Mouse (Mus musculus): ENCODE data around the gene Ccdc189. TPM values are rescaled to one million over a fixed set of nuclear protein-coding genes. Genes with fewer than 3 reads are reported as not detected.
"Not testable (repeated sequence)": the region's sequence is repeated elsewhere in the genome, so short reads cannot be mapped to it uniquely, and the experiment has no call there.

Gene Ccdc189
- polyA plus RNA-seq (2012) = 7.1 and 8.9 TPM in 2 replicates

- Histone ChIP-seq H3K9me3 (ENCODE audit: control insufficient read depth, low read length) (no peaks in the 10 kb centered on the region), H3K36me3 (ENCODE audit: control insufficient read depth) (peaks cover 66% of the 10 kb centered on the region), H3K4me1 (ENCODE audit: control insufficient read depth) (peaks cover 59% of the 10 kb centered on the region), H3K4me3 (replicated peaks) (peak within 1 kb of the TSS; percentile 68), H3K27me3 (ENCODE audit: control insufficient read depth) (no peaks in the 10 kb centered on the region)
- TF ChIP-seq GATA1 (IDR thresholded peaks at IDR 0.05; ENCODE audit: low read length) (no peak), TAL1 (IDR thresholded peaks at IDR 0.05; ENCODE audit: low read length) (no peak)
Observed at GRCm38 (mm10) chr7:127588011-127588871, at the start of gene Ccdc189, which contains the start of gene Rnf40. Gene Ccdc189, minus strand, starts transcription at chr7:127588595. Gene Rnf40, plus strand, starts transcription at chr7:127588767.

GRCm38 (mm10) chr7:127636963-127637362 is 48.6 kb upstream of the Ccdc189 start:
- H3K4me3 ChIP-seq (replicated peaks) = peak overlapping the region; percentile 45
- peaks cover 6% of the 10 kb centered on the region for H3K4me1 ChIP-seq (ENCODE audit: control insufficient read depth)
- no peaks in the 10 kb centered on the region for H3K36me3 ChIP-seq (ENCODE audit: control insufficient read depth)
- H3K9me3 ChIP-seq (ENCODE audit: control insufficient read depth, low read length) = no peaks in the 10 kb centered on the region
- no peak for TF ChIP-seq TAL1 (IDR thresholded peaks at IDR 0.05; ENCODE audit: low read length)
- TF ChIP-seq GATA1 (IDR thresholded peaks at IDR 0.05; ENCODE audit: low read length) = no peak
- peaks cover 69% of the 10 kb centered on the region for H3K27me3 ChIP-seq (ENCODE audit: control insufficient read depth)

- peaks cover 25% of the 10 kb centered on the region for H3K27me3 ChIP-seq (ENCODE audit: control insufficient read depth)
- H3K9me3 ChIP-seq (ENCODE audit: control insufficient read depth, low read length) = no peaks in the 10 kb centered on the region; the same call in 1 of the 2 replicates
- H3K4me3 ChIP-seq (replicated peaks) = no peak overlapping the region
- peaks cover 26% of the 10 kb centered on the region for H3K4me1 ChIP-seq (ENCODE audit: control insufficient read depth)
- no peaks in the 10 kb centered on the region for H3K36me3 ChIP-seq (ENCODE audit: control insufficient read depth)
- TF ChIP-seq TAL1 (IDR thresholded peaks at IDR 0.05; ENCODE audit: low read length) (no peak), GATA1 (IDR thresholded peaks at IDR 0.05; ENCODE audit: low read length) (no peak)
Observed at GRCm38 (mm10) chr7:127631416-127631815, 43.0 kb upstream of the Ccdc189 start.

GRCm38 (mm10) chr7:127628646-127629045 is 40.3 kb upstream of the Ccdc189 start:
- Histone ChIP-seq H3K4me1 (ENCODE audit: control insufficient read depth) (peaks cover 31% of the 10 kb centered on the region), H3K4me3 (replicated peaks) (no peak overlapping the region), H3K27me3 (ENCODE audit: control insufficient read depth) (peaks cover 6% of the 10 kb centered on the region; the same call in 1 of the 2 replicates), H3K9me3 (ENCODE audit: control insufficient read depth, low read length) (peaks cover 4% of the 10 kb centered on the region), H3K36me3 (ENCODE audit: control insufficient read depth) (no peaks in the 10 kb centered on the region)
- TF ChIP-seq GATA1 (IDR thresholded peaks at IDR 0.05; ENCODE audit: low read length) = no peak
- TF ChIP-seq TAL1 (IDR thresholded peaks at IDR 0.05; ENCODE audit: low read length) = no peak

GRCm38 (mm10) chr7:127626471-127626870 is 38.1 kb upstream of the Ccdc189 start:
- Histone ChIP-seq H3K36me3 (ENCODE audit: control insufficient read depth) (no peaks in the 10 kb centered on the region), H3K27me3 (ENCODE audit: control insufficient read depth) (no peaks in the 10 kb centered on the region), H3K4me3 (replicated peaks) (peak overlapping the region; percentile 54), H3K9me3 (ENCODE audit: control insufficient read depth, low read length) (peaks cover 4% of the 10 kb centered on the region), H3K4me1 (ENCODE audit: control insufficient read depth) (peaks cover 31% of the 10 kb centered on the region)
- TF ChIP-seq TAL1 (IDR thresholded peaks at IDR 0.05; ENCODE audit: low read length) (peak; percentile 95), GATA1 (IDR thresholded peaks at IDR 0.05; ENCODE audit: low read length) (peak; percentile 96)

GRCm38 (mm10) chr7:127626039-127626438 is 37.6 kb upstream of the Ccdc189 start:
- Histone ChIP-seq H3K4me1 (ENCODE audit: control insufficient read depth) (peaks cover 31% of the 10 kb centered on the region), H3K36me3 (ENCODE audit: control insufficient read depth) (no peaks in the 10 kb centered on the region), H3K27me3 (ENCODE audit: control insufficient read depth) (no peaks in the 10 kb centered on the region), H3K9me3 (ENCODE audit: control insufficient read depth, low read length) (peaks cover 4% of the 10 kb centered on the region), H3K4me3 (replicated peaks) (peak overlapping the region; percentile 54)
- TF ChIP-seq TAL1 (IDR thresholded peaks at IDR 0.05; ENCODE audit: low read length) = no peak
- TF ChIP-seq GATA1 (IDR thresholded peaks at IDR 0.05; ENCODE audit: low read length) = no peak

- H3K36me3 ChIP-seq (ENCODE audit: control insufficient read depth); H3K4me3 ChIP-seq (replicated peaks); H3K9me3 ChIP-seq (ENCODE audit: control insufficient read depth, low read length): not testable (repeated sequence)
- H3K27me3 ChIP-seq (ENCODE audit: control insufficient read depth) = peaks cover 29% of the 10 kb centered on the region
- peaks cover 30% of the 10 kb centered on the region for H3K4me1 ChIP-seq (ENCODE audit: control insufficient read depth)
Observed at GRCm38 (mm10) chr7:127618402-127618801, 30.0 kb upstream of the Ccdc189 start.

GRCm38 (mm10) chr7:127617962-127618361 is 29.6 kb upstream of the Ccdc189 start:
- peaks cover 2% of the 10 kb centered on the region; the same call in 1 of the 2 replicates for H3K9me3 ChIP-seq (ENCODE audit: control insufficient read depth, low read length)
- H3K27me3 ChIP-seq (ENCODE audit: control insufficient read depth) = peaks cover 32% of the 10 kb centered on the region
- no peak overlapping the region for H3K4me3 ChIP-seq (replicated peaks)
- TF ChIP-seq GATA1 (IDR thresholded peaks at IDR 0.05; ENCODE audit: low read length) (no peak), TAL1 (IDR thresholded peaks at IDR 0.05; ENCODE audit: low read length) (no peak)
- H3K36me3 ChIP-seq (ENCODE audit: control insufficient read depth) = no peaks in the 10 kb centered on the region
- peaks cover 30% of the 10 kb centered on the region for H3K4me1 ChIP-seq (ENCODE audit: control insufficient read depth)

GRCm38 (mm10) chr7:127616881-127617280 is 28.5 kb upstream of the Ccdc189 start:
- Histone ChIP-seq H3K4me1 (ENCODE audit: control insufficient read depth) (peaks cover 30% of the 10 kb centered on the region), H3K36me3 (ENCODE audit: control insufficient read depth) (peaks cover 8% of the 10 kb centered on the region), H3K4me3 (replicated peaks) (no peak overlapping the region), H3K9me3 (ENCODE audit: control insufficient read depth, low read length) (peaks cover 5% of the 10 kb centered on the region), H3K27me3 (ENCODE audit: control insufficient read depth) (peaks cover 32% of the 10 kb centered on the region)
- TF ChIP-seq GATA1 (IDR thresholded peaks at IDR 0.05; ENCODE audit: low read length) (no peak), TAL1 (IDR thresholded peaks at IDR 0.05; ENCODE audit: low read length) (no peak)
